Mouse (Mus musculus) E14TG2a.4 (cell line): ENCODE results near the gene Arid2.

Source experiments
- H3K27me3 ChIP-seq: 2 replicates; pipeline ENCODE4 v1.6.1; 2014; ENCODE audit warnings: low read length, control low read depth; ENCODE audit not compliant: insufficient read depth
- H3K36me3 ChIP-seq: 2 replicates; pipeline ENCODE4 v1.6.1; 2014; ENCODE audit warnings: low read length, control low read depth; ENCODE audit not compliant: insufficient read depth
- H3K4me1 ChIP-seq: replicated peaks from 2 replicates; pipeline ENCODE4 v1.6.1; 2014; ENCODE audit warnings: low read depth, low read length, control low read depth
- H3K4me3 ChIP-seq: replicated peaks from 2 replicates; pipeline ENCODE4 v1.5.1; 2014; ENCODE audit warnings: mild to moderate bottlenecking, low read length
- H3K9me3 ChIP-seq: 2 replicates; pipeline ENCODE4 v1.6.1; 2014; ENCODE audit warnings: low read length, control low read depth
- CTCF ChIP-seq: conservative IDR thresholded peaks from 2 replicates; pipeline ENCODE4 v1.5.1; 2014; ENCODE audit warnings: low read length
- NANOG ChIP-seq: IDR thresholded peaks from 2 replicates; pipeline ENCODE4 v1.6.1; 2014; ENCODE audit warnings: borderline replicate concordance, low read length, mixed read lengths
- POU5F1 ChIP-seq: IDR thresholded peaks from 2 replicates; pipeline ENCODE4 v1.6.1; 2014; ENCODE audit warnings: low read length, borderline replicate concordance

Gene Arid2

GRCm38 (mm10) chr15:96446785-96447184 is 159.5 kb downstream of the Arid2 start:
- H3K9me3 ChIP-seq, result no peaks in the 10 kb centered on the region
- no peak for TF ChIP-seq CTCF
- TF ChIP-seq NANOG, result no peak
- TF ChIP-seq POU5F1, result no peak
- H3K27me3 ChIP-seq, result no peaks in the 10 kb centered on the region
- H3K4me1 ChIP-seq, result peaks cover 12% of the 10 kb centered on the region
- H3K36me3 ChIP-seq, result peaks cover 56% of the 10 kb centered on the region
- H3K4me3 ChIP-seq, result no peak overlapping the region

- peaks cover 53% of the 10 kb centered on the region for H3K36me3 ChIP-seq
- TF ChIP-seq POU5F1 (no peak), CTCF (no peak), NANOG (no peak)
- H3K9me3 ChIP-seq, result no peaks in the 10 kb centered on the region
- no peak overlapping the region for H3K4me3 ChIP-seq
- peaks cover 11% of the 10 kb centered on the region for H3K4me1 ChIP-seq
- no peaks in the 10 kb centered on the region for H3K27me3 ChIP-seq
Observed at GRCm38 (mm10) chr15:96448656-96449299, 161.5 kb downstream of the Arid2 start.

GRCm38 (mm10) chr15:96453346-96453745 is 166.0 kb downstream of the Arid2 start:
- Histone ChIP-seq H3K4me1 (peaks cover 42% of the 10 kb centered on the region), H3K36me3 (peaks cover 39% of the 10 kb centered on the region), H3K4me3 (no peak overlapping the region), H3K9me3 (no peaks in the 10 kb centered on the region), H3K27me3 (no peaks in the 10 kb centered on the region)
- TF ChIP-seq NANOG (no peak), CTCF (no peak), POU5F1 (no peak)
